Mouse (Mus musculus) hindbrain, postnatal 0 days (tissue): ENCODE results near the gene Gm6657. TPM values are rescaled to one million over a fixed set of nuclear protein-coding genes. Genes with fewer than 3 reads are reported as not detected.

Experiments
- ATAC-seq: fragments of 200-750 bp; cut with Nextera tagmentation; 2 replicates; pipeline ENCODE4 v1.8.0; 2017; ENCODE audit warnings: mild to moderate bottlenecking, moderate TSS enrichment, moderate library complexity
- DNase-seq: peaks from one replicate; pipeline ENCODE4 v3.0.0-alpha.2; 2015; ENCODE audit warnings: low spot score
- H3K27ac ChIP-seq: fragments of 300-500 bp; sonication (generic); 2 replicates; pipeline ENCODE4 v1.5.1; 2014; ENCODE audit warnings: mild to moderate bottlenecking
- H3K27me3 ChIP-seq: fragments of 300-500 bp; sonication (generic); 2 replicates; pipeline ENCODE4 v1.6.1; 2014; ENCODE audit warnings: low read length, mixed read lengths; ENCODE audit not compliant: insufficient read depth
- H3K36me3 ChIP-seq: fragments of 300-500 bp; sonication (generic); 2 replicates; pipeline ENCODE4 v1.6.1; 2014; ENCODE audit warnings: low read length, mixed read lengths; ENCODE audit not compliant: insufficient read depth
- H3K4me1 ChIP-seq: fragments of 300-500 bp; sonication (generic); 2 replicates; pipeline ENCODE4 v1.6.1; 2014; ENCODE audit warnings: antibody characterized with exemption, low read length, mixed read lengths; ENCODE audit not compliant: insufficient read depth
- H3K4me2 ChIP-seq: fragments of 300-500 bp; sonication (generic); 2 replicates; pipeline ENCODE4 v1.6.1; 2014; ENCODE audit warnings: low read depth, mild to moderate bottlenecking, low read length, moderate library complexity, mixed read lengths
- H3K4me3 ChIP-seq: fragments of 300-500 bp; sonication (generic); 2 replicates; pipeline ENCODE4 v1.5.1; 2014; ENCODE audit warnings: low read length
- H3K9ac ChIP-seq: fragments of 300-500 bp; sonication (generic); replicated peaks from 2 replicates; pipeline ENCODE4 v1.6.1; 2014; ENCODE audit warnings: mild to moderate bottlenecking, low read length, moderate library complexity, mixed read lengths
- H3K9me3 ChIP-seq: fragments of 300-500 bp; sonication (generic); 2 replicates; pipeline ENCODE4 v1.6.1; 2016; ENCODE audit warnings: low read length, mixed read lengths
- CTCF ChIP-seq: IDR thresholded peaks from 2 replicates; pipeline ENCODE4 v1.5.1; 2016; ENCODE audit warnings: antibody characterized with exemption, control low read depth, low read depth
- WGBS: fragments of 180-500 bp; shearing (Covaris S2); extraction: QIAGEN DNeasy Blood & Tissue Kit; methylation state at CpG from one replicate; pipeline ENCODE4 v1.1.7; 2014; 5-methylcytosine and 5-hydroxymethylcytosine counted together
- polyA plus RNA-seq: library from polyadenylated mRNA; unstranded; fragments of >200 nt; fragmentation: Nextera tagmentation; extraction: Ambion mirVana; gene quantifications from 2 replicates; pipeline ENCODE4 v1.2.1, GENCODE M21; 2015
- total RNA-seq: library from RNA; depleted of rRNA; stranded (reverse); fragments of >200 nt; gene quantifications from 2 replicates; pipeline ENCODE4 v1.2.3, GENCODE M21; 2014

Gene Gm6657
- total and polyA plus RNA-seq, 2 experiments from 2014 or later, result not detected

DNA sequence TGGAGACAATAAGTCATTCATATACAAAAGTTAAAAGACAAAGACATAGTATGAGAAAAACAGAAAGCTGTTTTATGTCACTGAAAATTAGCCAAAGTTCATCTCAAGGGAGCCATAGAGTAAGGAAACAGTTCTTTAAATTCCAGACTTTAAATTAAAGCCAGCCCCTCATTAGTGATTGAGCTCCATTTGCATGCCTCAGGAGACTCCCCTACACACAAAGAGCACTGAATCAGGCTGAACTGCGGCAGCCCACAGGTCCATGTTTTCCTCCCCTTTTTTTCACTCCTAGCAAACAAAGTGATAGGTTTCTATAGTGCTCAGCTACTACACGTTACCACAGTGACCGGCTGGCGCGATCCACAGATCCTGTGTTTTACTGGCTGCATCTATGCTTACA, 9.6 kb downstream of the Gm6657 start:
- Histone ChIP-seq H3K27me3 (no peaks in the 10 kb centered on the region), H3K36me3 (no peaks in the 10 kb centered on the region), H3K4me1 (peaks cover 4% of the 10 kb centered on the region; the same call in 1 of the 2 replicates), H3K4me2 (no peak overlapping the region), H3K9me3 (no peaks in the 10 kb centered on the region), H3K27ac (no peak overlapping the region), H3K9ac (no peak overlapping the region), H3K4me3 (no peak overlapping the region)
- ATAC-seq (no peak), DNase-seq (no peak)
- no peak for TF ChIP-seq CTCF
- 53% methylated on average over 5 of the region's 5 CpGs for WGBS

- no peak overlapping the region for H3K9ac ChIP-seq
- peak; percentile 86 for DNase-seq
- H3K36me3 ChIP-seq, result no peaks in the 10 kb centered on the region
- no peaks in the 10 kb centered on the region for H3K27me3 ChIP-seq
- H3K9me3 ChIP-seq, result no peaks in the 10 kb centered on the region
- peak; percentile 84 for TF ChIP-seq CTCF
- 0 out of 2 replicates have a peak, but pooled peaks have one; percentile 49 for ATAC-seq
- peak overlapping the region; percentile 43 for H3K4me2 ChIP-seq
- no peak overlapping the region for H3K27ac ChIP-seq
- peaks cover 4% of the 10 kb centered on the region; the same call in 1 of the 2 replicates for H3K4me1 ChIP-seq
- H3K4me3 ChIP-seq, result no peak overlapping the region
- 9% methylated on average over 5 of the region's 5 CpGs for WGBS
Measured at GRCm38 (mm10) chr12:78205915-78206570, 12.0 kb downstream of the Gm6657 start.

GRCm38 (mm10) chr12:78206571-78206960, 12.5 kb downstream of the Gm6657 start:
- TF ChIP-seq CTCF, result no peak
- ATAC-seq (no peak), DNase-seq (no peak)
- Histone ChIP-seq H3K4me2 (peak overlapping the region; percentile 43; the same call in 1 of the 2 replicates), H3K4me1 (peaks cover 4% of the 10 kb centered on the region; the same call in 1 of the 2 replicates), H3K36me3 (no peaks in the 10 kb centered on the region), H3K4me3 (no peak overlapping the region), H3K9me3 (no peaks in the 10 kb centered on the region), H3K9ac (no peak overlapping the region), H3K27ac (no peak overlapping the region), H3K27me3 (no peaks in the 10 kb centered on the region)
- WGBS, result 85% methylated on average over 4 of the region's 4 CpGs

DNA sequence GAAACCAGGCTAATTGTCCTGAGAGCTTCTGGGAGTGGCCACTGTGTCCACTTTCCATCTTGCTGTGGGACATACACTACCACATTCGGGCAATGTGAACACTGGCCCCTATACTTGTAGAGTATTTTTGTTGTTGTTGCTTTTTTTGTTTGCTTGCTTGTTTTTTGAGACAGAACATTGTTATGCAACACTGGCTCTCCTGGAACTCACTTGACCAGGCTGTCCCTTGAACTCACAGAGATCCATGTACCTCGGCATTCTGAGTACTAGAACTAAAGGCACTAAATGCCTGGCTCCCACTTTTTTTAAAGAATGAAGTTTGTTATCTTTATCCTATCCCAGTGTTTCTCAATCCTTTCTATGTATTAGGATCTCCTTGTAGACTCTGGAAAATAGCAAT, 15.8 kb downstream of the Gm6657 start:
- Histone ChIP-seq H3K4me2 (no peak overlapping the region), H3K27me3 (no peaks in the 10 kb centered on the region), H3K36me3 (no peaks in the 10 kb centered on the region), H3K9ac (no peak overlapping the region), H3K9me3 (no peaks in the 10 kb centered on the region), H3K27ac (no peak overlapping the region), H3K4me1 (peaks cover 4% of the 10 kb centered on the region; the same call in 1 of the 2 replicates), H3K4me3 (no peak overlapping the region)
- no peak for ATAC-seq
- TF ChIP-seq CTCF, result no peak
- DNase-seq, result no peak
- 91% methylated on average over 2 of the region's 2 CpGs for WGBS

- H3K9ac ChIP-seq, result no peak overlapping the region
- no peaks in the 10 kb centered on the region for H3K9me3 ChIP-seq
- no peak overlapping the region for H3K27ac ChIP-seq
- WGBS, result 84% methylated on average over 6 of the region's 6 CpGs
- DNase-seq, result no peak
- H3K27me3 ChIP-seq, result no peaks in the 10 kb centered on the region
- no peak for TF ChIP-seq CTCF
- no peaks in the 10 kb centered on the region for H3K4me1 ChIP-seq
- H3K4me3 ChIP-seq, result no peak overlapping the region
- no peaks in the 10 kb centered on the region for H3K36me3 ChIP-seq
- ATAC-seq, result no peak
- no peak overlapping the region for H3K4me2 ChIP-seq
Measured at GRCm38 (mm10) chr12:78215490-78215889, 21.4 kb downstream of the Gm6657 start.

DNA sequence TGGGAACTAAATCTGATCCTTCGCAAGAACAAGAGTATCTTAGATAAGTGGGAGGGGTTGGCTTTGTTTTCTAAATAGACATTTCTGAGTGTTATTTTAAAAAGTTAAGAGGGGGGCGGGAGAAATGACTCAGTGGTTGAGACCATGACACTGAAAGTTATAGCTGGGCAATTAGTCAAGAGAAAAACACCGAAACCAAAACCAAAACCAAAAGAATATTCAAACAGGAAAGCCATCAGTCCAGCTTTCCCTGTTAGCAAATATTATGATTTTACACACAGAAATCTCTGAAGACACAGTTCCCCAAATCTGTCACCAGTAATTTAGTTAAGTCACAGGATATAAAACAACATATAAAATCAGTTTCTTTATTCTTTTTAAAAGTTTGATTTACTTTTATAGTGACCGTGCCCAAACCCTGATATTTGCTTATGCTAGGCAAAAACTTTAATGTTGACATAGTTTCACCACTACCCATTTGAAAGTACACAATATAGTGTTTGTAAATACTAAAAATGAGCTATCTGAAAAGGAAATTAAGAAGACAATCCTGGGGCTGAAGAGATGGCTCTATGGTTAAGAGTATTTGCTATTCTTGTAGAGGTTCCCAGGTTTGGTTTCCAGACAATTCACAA, 25.3 kb downstream of the Gm6657 start:
- Histone ChIP-seq H3K4me2 (no peak overlapping the region), H3K4me1 (no peaks in the 10 kb centered on the region), H3K9me3 (no peaks in the 10 kb centered on the region), H3K27ac (no peak overlapping the region), H3K9ac (no peak overlapping the region), H3K27me3 (no peaks in the 10 kb centered on the region), H3K36me3 (no peaks in the 10 kb centered on the region), H3K4me3 (no peak overlapping the region)
- DNase-seq, result no peak
- TF ChIP-seq CTCF, result no peak
- ATAC-seq, result no peak
- 94% methylated on average over 4 of the region's 4 CpGs for WGBS
